Comparison of ENCODE assay signal across 16 mouse cellular contexts in genomic region chr1:190051903-190052302, GRCm38 (mm10).
DNase-seq lines count a peak whose midpoint lies in the region.
"Had no signal": no experiment of that assay in that cellular context is flagged by ENCODE, and none has a peak within 500 bp of the region (broad histone marks: within the 10 kb centered on the region; RNA-seq: fewer than 3 reads in every experiment).

No protein-coding gene starts in this region.

- DNase-seq in adrenal gland, adult 2 months, result peak; percentile 73
- no peak for DNase-seq in adrenal gland, postnatal 25 days
- peak; percentile 22 for DNase-seq in ovary, adult 18-20 months (ENCODE audit: low spot score)
- DNase-seq in ovary, postnatal 36 days (ENCODE audit: low spot score), result no peak
- peak; percentile 26 for DNase-seq in adrenal gland, postnatal 14 days
- DNase-seq in brain, adult 2 months (ENCODE audit: low read depth, low spot score), result peak; percentile 11
- DNase-seq in left cerebral cortex, postnatal 4 days, result no peak
- DNase-seq in heart, adult 11 months, result no peak
- DNase-seq: cerebellum, adult 11 months; cerebellum, adult 18-20 months; cerebellum, adult 8-10 months; cerebellum, adult 9-11 months; cerebellum, postnatal 14 days; cerebellum, postnatal 36 days; embryo, embryonic 11 days; forebrain, postnatal 0 days had no signal

- intact Hi-C loops in left cerebral cortex, postnatal 4 days (cut with DNase I), result no loop called here

Comparison
In these comparisons a context has a peak if more than half of its experiments do, and no peak if none do; other contexts are left out.
1. DNase-seq: peak in adrenal gland, adult 2 months (single experiment), ovary, adult 18-20 months (single experiment), adrenal gland, postnatal 14 days (single experiment) and brain, adult 2 months (single experiment); none in adrenal gland, postnatal 25 days (single experiment), ovary, postnatal 36 days (single experiment), left cerebral cortex, postnatal 4 days (single experiment) and heart, adult 11 months (single experiment).